Mouse (Mus musculus): ENCODE data around the gene Gucy1b1. TPM values are rescaled to one million over a fixed set of nuclear protein-coding genes. Genes with fewer than 3 reads are reported as not detected.
A peak's percentile ranks its signal among the peaks of the same experiment; 100 is the strongest.

Gucy1b1 gene
- polyA plus RNA-seq, 1 experiment from 2014 or later: 95.8 TPM

DNA sequence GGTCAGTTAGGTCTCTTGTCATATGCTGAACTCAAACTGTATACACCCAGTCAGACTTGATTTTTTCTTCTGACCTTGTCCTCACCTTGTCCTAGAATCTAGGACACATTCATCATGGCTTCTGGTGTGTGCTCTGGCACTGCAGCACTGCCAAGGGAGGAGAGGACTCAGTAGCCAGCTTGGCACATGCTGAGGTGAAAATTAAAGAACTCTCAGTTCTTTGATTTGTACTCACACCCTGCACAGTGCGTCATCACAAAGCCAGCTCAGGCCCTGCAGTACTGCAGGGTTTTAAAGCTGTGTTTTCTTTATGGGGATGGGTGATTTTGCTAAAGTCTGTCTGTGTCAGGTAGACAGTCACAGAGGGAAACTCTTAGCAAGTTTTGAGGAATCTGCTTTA is 47.2 kb downstream of the Gucy1b1 start:
- WGBS: 52% methylated on average over 1 of the region's 1 CpGs
- Histone ChIP-seq H3K27me3 (replicated peaks; ENCODE audit: insufficient read depth, low read length) (no peaks in the 10 kb centered on the region), H3K36me3 (ENCODE audit: insufficient read depth, low read length) (no peaks in the 10 kb centered on the region), H3K9ac (replicated peaks; ENCODE audit: low read depth) (no peak overlapping the region), H3K4me2 (replicated peaks; ENCODE audit: low read depth, low read length) (no peak overlapping the region), H3K4me1 (ENCODE audit: insufficient read depth, low read depth, low read length) (no peaks in the 10 kb centered on the region), H3K27ac (ENCODE audit: low read length) (no peak overlapping the region), H3K4me3 (ENCODE audit: low read depth, low read length) (no peak overlapping the region), H3K9me3 (ENCODE audit: low read length) (no peaks in the 10 kb centered on the region)
- TF ChIP-seq EP300 (IDR thresholded peaks at IDR 0.05): no peak
- TF ChIP-seq CTCF (IDR thresholded peaks at IDR 0.05): no peak
- DNase-seq (ENCODE audit: low spot score) (no peak), ATAC-seq (no peak)

DNA sequence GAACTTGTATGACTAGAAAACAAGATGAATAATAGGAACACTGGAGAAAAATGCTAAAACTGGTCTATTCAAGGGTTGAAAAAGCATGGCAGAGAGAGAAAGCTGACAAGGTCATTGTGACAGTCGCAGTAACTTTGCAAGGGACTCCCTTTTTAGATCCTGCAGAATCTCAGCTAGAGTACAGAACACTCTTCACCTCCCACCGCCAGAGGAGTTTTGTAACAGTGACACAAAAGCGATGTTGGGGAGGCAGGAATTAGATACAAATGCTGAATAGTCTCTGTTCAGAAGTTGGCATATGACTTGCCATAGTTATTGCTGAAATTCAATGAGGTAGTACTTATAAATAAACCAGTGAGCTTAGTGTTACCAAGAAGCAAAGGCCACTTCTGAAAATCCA is 51.4 kb downstream of the Gucy1b1 start:
- H3K9ac ChIP-seq (replicated peaks; ENCODE audit: low read depth): no peak overlapping the region
- no peak overlapping the region for H3K4me3 ChIP-seq (ENCODE audit: low read depth, low read length)
- DNase-seq (ENCODE audit: low spot score) (no peak), ATAC-seq (no peak)
- TF ChIP-seq CTCF (IDR thresholded peaks at IDR 0.05) (no peak), EP300 (IDR thresholded peaks at IDR 0.05) (no peak)
- no peaks in the 10 kb centered on the region for H3K36me3 ChIP-seq (ENCODE audit: insufficient read depth, low read length)
- H3K4me1 ChIP-seq (ENCODE audit: insufficient read depth, low read depth, low read length): no peaks in the 10 kb centered on the region
- H3K27me3 ChIP-seq (replicated peaks; ENCODE audit: insufficient read depth, low read length): no peaks in the 10 kb centered on the region
- no peak overlapping the region for H3K27ac ChIP-seq (ENCODE audit: low read length)
- H3K9me3 ChIP-seq (ENCODE audit: low read length): no peaks in the 10 kb centered on the region
- H3K4me2 ChIP-seq (replicated peaks; ENCODE audit: low read depth, low read length): no peak overlapping the region
- WGBS: 82% methylated on average over 3 of the region's 3 CpGs

DNA sequence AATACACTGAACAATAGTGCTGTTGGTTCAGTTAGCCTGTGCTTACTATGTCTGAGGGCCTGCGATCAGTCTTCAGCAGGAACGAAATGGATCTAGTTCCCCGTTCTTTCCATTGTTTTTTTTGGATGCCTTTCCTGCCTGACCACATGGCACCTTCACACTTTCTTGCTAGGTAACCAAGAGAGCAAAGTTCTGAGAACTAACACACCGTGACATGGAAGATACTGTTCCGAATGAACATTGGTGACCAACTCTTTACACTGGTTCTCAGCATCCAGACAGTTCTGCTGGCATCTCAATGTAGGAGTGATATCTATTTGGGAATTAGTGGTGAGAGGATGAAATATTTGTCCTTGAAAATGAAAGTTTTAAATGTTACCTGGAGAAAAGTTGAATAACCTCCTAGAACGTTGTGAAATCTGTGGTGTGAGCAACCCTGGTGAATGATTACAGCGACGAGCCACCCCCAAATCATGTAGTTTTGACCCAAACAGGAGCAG is 52.0 kb downstream of the Gucy1b1 start:
- no peak overlapping the region for H3K9ac ChIP-seq (replicated peaks; ENCODE audit: low read depth)
- no peaks in the 10 kb centered on the region for H3K27me3 ChIP-seq (replicated peaks; ENCODE audit: insufficient read depth, low read length)
- ATAC-seq: no peak
- WGBS: 83% methylated on average over 8 of the region's 8 CpGs
- no peak overlapping the region for H3K4me3 ChIP-seq (ENCODE audit: low read depth, low read length)
- H3K4me1 ChIP-seq (ENCODE audit: insufficient read depth, low read depth, low read length): no peaks in the 10 kb centered on the region
- no peak overlapping the region for H3K27ac ChIP-seq (ENCODE audit: low read length)
- DNase-seq (ENCODE audit: low spot score): no peak
- TF ChIP-seq EP300 (IDR thresholded peaks at IDR 0.05) (no peak), CTCF (IDR thresholded peaks at IDR 0.05) (no peak)
- H3K9me3 ChIP-seq (ENCODE audit: low read length): no peaks in the 10 kb centered on the region
- no peaks in the 10 kb centered on the region for H3K36me3 ChIP-seq (ENCODE audit: insufficient read depth, low read length)
- no peak overlapping the region for H3K4me2 ChIP-seq (replicated peaks; ENCODE audit: low read depth, low read length)

DNA sequence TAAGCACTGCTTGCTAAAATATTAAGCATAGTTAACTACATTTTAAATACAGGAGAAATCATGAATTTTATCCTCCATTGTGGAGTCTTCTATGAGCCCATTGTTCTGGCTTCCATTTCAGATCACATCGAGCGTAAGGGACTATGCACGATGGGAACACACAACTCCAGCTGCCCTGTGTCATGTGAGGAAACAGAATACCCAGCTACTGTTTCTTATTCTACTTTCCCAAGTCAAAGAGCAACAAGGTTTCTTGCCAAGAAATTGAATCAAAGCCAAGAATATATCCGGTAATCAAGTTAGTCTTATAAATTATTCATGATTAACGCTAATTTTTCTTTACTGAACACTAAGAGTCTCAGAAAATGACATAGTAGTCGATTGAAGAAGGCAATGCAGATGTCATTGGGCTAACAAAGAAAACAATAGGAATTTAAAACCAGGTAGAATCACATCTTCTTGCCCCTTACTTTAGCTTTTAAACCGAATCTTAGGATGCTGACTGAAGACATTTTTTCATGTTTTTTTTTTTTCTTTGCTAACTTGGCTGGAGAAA is 60.3 kb downstream of the Gucy1b1 start:
- Histone ChIP-seq H3K4me3 (ENCODE audit: low read depth, low read length) (no peak overlapping the region), H3K4me1 (ENCODE audit: insufficient read depth, low read depth, low read length) (no peaks in the 10 kb centered on the region), H3K4me2 (replicated peaks; ENCODE audit: low read depth, low read length) (no peak overlapping the region), H3K27me3 (replicated peaks; ENCODE audit: insufficient read depth, low read length) (no peaks in the 10 kb centered on the region), H3K36me3 (ENCODE audit: insufficient read depth, low read length) (no peaks in the 10 kb centered on the region), H3K9me3 (ENCODE audit: low read length) (no peaks in the 10 kb centered on the region), H3K27ac (ENCODE audit: low read length) (no peak overlapping the region), H3K9ac (replicated peaks; ENCODE audit: low read depth) (no peak overlapping the region)
- no peak for TF ChIP-seq CTCF (IDR thresholded peaks at IDR 0.05)
- TF ChIP-seq EP300 (IDR thresholded peaks at IDR 0.05): no peak
- DNase-seq (ENCODE audit: low spot score) (no peak), ATAC-seq (no peak)
- 60% methylated on average over 7 of the region's 7 CpGs for WGBS

DNA sequence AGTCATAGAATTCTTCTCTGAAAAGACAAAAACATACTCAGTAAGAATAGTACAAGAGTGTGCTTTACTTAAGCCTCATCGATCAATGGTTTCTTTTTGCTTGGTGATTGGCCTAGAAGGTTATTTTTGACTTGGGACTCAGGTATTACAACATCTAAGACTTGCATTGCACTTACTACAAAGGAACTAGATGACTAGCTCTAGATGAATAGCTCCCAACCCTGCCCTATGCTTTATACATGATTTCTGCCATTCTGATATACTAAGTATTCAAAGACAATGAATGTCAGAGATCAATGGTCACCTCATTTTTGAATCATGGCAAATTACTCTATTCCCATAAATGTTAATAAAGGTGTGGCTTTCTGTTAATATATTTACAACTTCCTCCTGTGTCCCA is 67.5 kb downstream of the Gucy1b1 start:
- H3K4me1 ChIP-seq (ENCODE audit: insufficient read depth, low read depth, low read length): no peaks in the 10 kb centered on the region
- no peak for DNase-seq (ENCODE audit: low spot score)
- no peak overlapping the region for H3K27ac ChIP-seq (ENCODE audit: low read length)
- H3K4me2 ChIP-seq (replicated peaks; ENCODE audit: low read depth, low read length): no peak overlapping the region
- H3K9ac ChIP-seq (replicated peaks; ENCODE audit: low read depth): no peak overlapping the region
- H3K36me3 ChIP-seq (ENCODE audit: insufficient read depth, low read length): no peaks in the 10 kb centered on the region
- TF ChIP-seq CTCF (IDR thresholded peaks at IDR 0.05) (no peak), EP300 (IDR thresholded peaks at IDR 0.05) (no peak)
- H3K4me3 ChIP-seq (ENCODE audit: low read depth, low read length): no peak overlapping the region
- ATAC-seq: no peak
- H3K9me3 ChIP-seq (ENCODE audit: low read length): no peaks in the 10 kb centered on the region
- WGBS: 78% methylated on average over 1 of the region's 1 CpGs
- H3K27me3 ChIP-seq (replicated peaks; ENCODE audit: insufficient read depth, low read length): no peaks in the 10 kb centered on the region

DNA sequence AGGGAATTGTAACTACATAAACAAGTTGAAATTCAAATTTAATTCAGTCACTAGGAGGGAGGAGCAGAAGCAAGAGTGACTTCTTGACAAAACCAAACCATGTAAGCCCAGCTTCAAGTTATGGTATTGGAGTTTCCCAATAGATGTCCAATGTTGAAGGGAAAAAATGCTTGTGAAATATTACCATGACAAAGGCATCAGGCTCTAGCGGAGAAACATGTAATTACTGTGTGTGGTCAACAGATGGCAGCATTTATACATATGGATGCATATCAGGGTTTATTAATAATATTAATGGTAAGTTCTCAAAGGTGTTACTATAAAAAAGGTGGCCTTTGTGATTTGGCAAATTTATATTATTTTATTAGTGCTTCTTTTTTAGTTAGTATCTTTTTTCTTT is 78.5 kb downstream of the Gucy1b1 start:
- H3K27me3 ChIP-seq (replicated peaks; ENCODE audit: insufficient read depth, low read length): no peaks in the 10 kb centered on the region
- H3K4me2 ChIP-seq (replicated peaks; ENCODE audit: low read depth, low read length): no peak overlapping the region
- ATAC-seq (0 out of 2 replicates have a peak, but pooled peaks have one; percentile 35), DNase-seq (ENCODE audit: low spot score) (peak; percentile 87)
- WGBS: 2% methylated on average over 1 of the region's 1 CpGs
- no peak overlapping the region for H3K27ac ChIP-seq (ENCODE audit: low read length)
- no peaks in the 10 kb centered on the region for H3K36me3 ChIP-seq (ENCODE audit: insufficient read depth, low read length)
- no peaks in the 10 kb centered on the region for H3K9me3 ChIP-seq (ENCODE audit: low read length)
- TF ChIP-seq CTCF (IDR thresholded peaks at IDR 0.05): peak; percentile 79
- no peak for TF ChIP-seq EP300 (IDR thresholded peaks at IDR 0.05)
- H3K9ac ChIP-seq (replicated peaks; ENCODE audit: low read depth): no peak overlapping the region
- H3K4me3 ChIP-seq (ENCODE audit: low read depth, low read length): no peak overlapping the region
- H3K4me1 ChIP-seq (ENCODE audit: insufficient read depth, low read depth, low read length): no peaks in the 10 kb centered on the region

DNA sequence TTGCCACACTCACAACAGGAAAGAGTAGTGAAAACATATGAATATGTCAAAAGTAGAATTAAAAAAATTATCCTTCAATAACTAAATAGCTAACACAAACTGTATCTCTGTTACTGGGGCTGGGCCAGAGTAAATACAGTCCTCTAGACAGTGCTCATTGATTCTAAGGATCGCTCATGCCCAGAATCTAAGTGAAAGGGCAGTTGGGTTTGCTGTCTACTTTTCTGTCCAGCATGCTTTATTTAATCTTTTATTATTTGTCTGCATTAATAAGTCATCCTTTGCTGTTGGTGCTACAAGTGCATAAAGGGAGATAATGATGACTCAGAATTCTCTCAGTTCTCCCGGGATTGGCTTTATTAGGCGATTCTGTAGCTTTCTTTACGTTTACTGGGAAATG is 79.1 kb downstream of the Gucy1b1 start:
- no peaks in the 10 kb centered on the region for H3K36me3 ChIP-seq (ENCODE audit: insufficient read depth, low read length)
- DNase-seq (ENCODE audit: low spot score) (no peak), ATAC-seq (no peak)
- no peaks in the 10 kb centered on the region for H3K4me1 ChIP-seq (ENCODE audit: insufficient read depth, low read depth, low read length)
- H3K9me3 ChIP-seq (ENCODE audit: low read length): no peaks in the 10 kb centered on the region
- H3K4me2 ChIP-seq (replicated peaks; ENCODE audit: low read depth, low read length): no peak overlapping the region
- no peak overlapping the region for H3K27ac ChIP-seq (ENCODE audit: low read length)
- H3K4me3 ChIP-seq (ENCODE audit: low read depth, low read length): no peak overlapping the region
- 38% methylated on average over 4 of the region's 4 CpGs for WGBS
- H3K9ac ChIP-seq (replicated peaks; ENCODE audit: low read depth): no peak overlapping the region
- no peaks in the 10 kb centered on the region for H3K27me3 ChIP-seq (replicated peaks; ENCODE audit: insufficient read depth, low read length)
- TF ChIP-seq CTCF (IDR thresholded peaks at IDR 0.05) (no peak), EP300 (IDR thresholded peaks at IDR 0.05) (no peak)

Data from lung, postnatal 0 days (tissue).